In the genomic region with DNA sequence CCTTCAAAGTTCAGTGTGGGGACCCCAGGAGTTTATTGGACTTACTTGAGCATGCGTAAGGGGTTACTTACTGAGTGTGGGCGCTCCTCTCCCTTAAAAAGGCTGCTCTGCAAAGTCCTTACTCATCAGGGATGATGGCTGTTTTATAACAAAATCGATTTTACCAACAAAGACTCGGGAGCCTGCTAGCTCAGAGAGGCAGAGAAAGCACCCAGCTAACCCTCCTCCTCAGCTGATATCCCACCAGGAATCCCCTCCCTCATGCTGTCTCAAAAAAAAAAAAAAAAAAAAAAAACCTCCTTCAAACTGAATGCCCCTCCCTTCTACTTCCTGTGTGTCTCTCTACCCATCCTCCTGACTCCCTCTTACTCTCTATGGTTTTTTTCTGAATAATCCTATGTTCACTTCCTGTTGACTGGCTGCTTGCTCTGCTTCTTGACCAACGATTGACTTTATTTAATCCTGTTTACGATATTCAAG, we compare ENCODE assay signal across 2 mouse cellular contexts.
TF ChIP-seq lines count a peak whose summit lies in the region.

No protein-coding gene starts in this region.

TF ChIP-seq in CH12.LX, 34 proteins besides CTCF, POLR2A, EP300 and RAD21 (continued from another document):
- TF ChIP-seq NELFE (IDR thresholded peaks at IDR 0.05; ENCODE audit: low read depth, low read length) (no peak), SMC3 (IDR thresholded peaks at IDR 0.05; ENCODE audit: low read depth, low read length) (no peak), NRF1 (IDR thresholded peaks at IDR 0.05; ENCODE audit: low read depth, low read length) (peak; percentile 63), MAX (IDR thresholded peaks at IDR 0.05; ENCODE audit: low read length) (peak; percentile 21; the same call in 1 of the 2 replicates), ZMIZ1 (IDR thresholded peaks at IDR 0.05; ENCODE audit: low read depth, low read length) (no peak), ZNF384 (IDR thresholded peaks at IDR 0.05; ENCODE audit: low read depth, low read length) (peak; percentile 99), ZKSCAN1 (IDR thresholded peaks at IDR 0.05; ENCODE audit: borderline replicate concordance, low read depth, low read length) (no peak), MXI1 (IDR thresholded peaks at IDR 0.05; ENCODE audit: low read depth, low read length) (0 out of 2 replicates have a peak, but pooled peaks have one; percentile 44), E2F4 (IDR thresholded peaks at IDR 0.05; ENCODE audit: insufficient replicate concordance, low read depth, low read length) (no peak), MAFK (IDR thresholded peaks at IDR 0.05; ENCODE audit: insufficient replicate concordance, low read length) (0 out of 2 replicates have a peak, but pooled peaks have one; percentile 42), TCF12 (IDR thresholded peaks at IDR 0.05; ENCODE audit: low read depth, low read length) (peak; percentile 73), ELF1 (IDR thresholded peaks at IDR 0.05; ENCODE audit: low read depth, low read length) (peak; percentile 71), TBP (conservative IDR thresholded peaks at IDR 0.05; ENCODE audit: low read depth, low read length) (peak; percentile 72), MYC (IDR thresholded peaks at IDR 0.05; ENCODE audit: low read depth, low read length) (peak; percentile 78), BHLHE40 (IDR thresholded peaks at IDR 0.05; ENCODE audit: low read depth, low read length) (0 out of 2 replicates have a peak, but pooled peaks have one; percentile 21), CHD1 (IDR thresholded peaks at IDR 0.05; ENCODE audit: low read depth, low read length) (no peak), KAT2A (IDR thresholded peaks at IDR 0.05; ENCODE audit: insufficient replicate concordance, low read length) (0 out of 2 replicates have a peak, but pooled peaks have one; percentile 55)
TF ChIP-seq in CH12.LX: peak in this region for 15.

TF ChIP-seq in MEL, 35 proteins besides CTCF, POLR2A, EP300 and RAD21 (continued from another document):
- TF ChIP-seq CHD2 (IDR thresholded peaks at IDR 0.05; ENCODE audit: low read length): no peak
- 0 out of 2 replicates have a peak, but pooled peaks have one; percentile 16 for TF ChIP-seq CHD1 (IDR thresholded peaks at IDR 0.05; ENCODE audit: low read depth, low read length)
- no peak for TF ChIP-seq MYB (IDR thresholded peaks at IDR 0.05; ENCODE audit: low read depth, low read length)
- TF ChIP-seq MAZ (IDR thresholded peaks at IDR 0.05; ENCODE audit: low read depth, low read length): peak; percentile 87
- no peak for TF ChIP-seq RCOR1 (IDR thresholded peaks at IDR 0.05; ENCODE audit: low read depth, low read length)
- TF ChIP-seq GATA1 (IDR thresholded peaks at IDR 0.05; ENCODE audit: low read depth, low read length): 0 out of 2 replicates have a peak, but pooled peaks have one; percentile 9
- peak; percentile 54 for TF ChIP-seq MAX (IDR thresholded peaks at IDR 0.05; ENCODE audit: low read length)
- peak; percentile 83 for TF ChIP-seq NRF1 (IDR thresholded peaks at IDR 0.05; ENCODE audit: insufficient read depth, low read depth, low read length, poor library complexity, severe bottlenecking)
- TF ChIP-seq JUND (IDR thresholded peaks at IDR 0.05; ENCODE audit: low read depth, low read length): no peak
- TF ChIP-seq ZC3H11A (IDR thresholded peaks at IDR 0.05; ENCODE audit: low read depth, low read length): no peak
- TF ChIP-seq HCFC1 (IDR thresholded peaks at IDR 0.05; ENCODE audit: low read depth, low read length): peak; percentile 90
- TF ChIP-seq POLR2AphosphoS5 (IDR thresholded peaks at IDR 0.05; ENCODE audit: borderline replicate concordance, low read depth, low read length): no peak
- peak; percentile 93 for TF ChIP-seq TBP (IDR thresholded peaks at IDR 0.05; ENCODE audit: low read depth, low read length)
- TF ChIP-seq NELFE (IDR thresholded peaks at IDR 0.05; ENCODE audit: low read depth, low read length): peak; percentile 77; the same call in 1 of the 2 replicates
- peak; percentile 54; the same call in 1 of the 2 replicates for TF ChIP-seq KAT2A (conservative IDR thresholded peaks at IDR 0.05; ENCODE audit: low read depth, low read length)
- no peak for TF ChIP-seq UBTF (IDR thresholded peaks at IDR 0.05; ENCODE audit: borderline replicate concordance, insufficient read depth, low read depth, low read length)
- TF ChIP-seq MAFK (IDR thresholded peaks at IDR 0.05; ENCODE audit: borderline replicate concordance, low read depth, low read length): no peak
- peak; percentile 99 for TF ChIP-seq ZNF384 (IDR thresholded peaks at IDR 0.05; ENCODE audit: low read depth, low read length)
- no peak for TF ChIP-seq GABPA (IDR thresholded peaks at IDR 0.05; ENCODE audit: low read depth, low read length)
- peak; percentile 79; the same call in 1 of the 2 replicates for TF ChIP-seq ZMIZ1 (IDR thresholded peaks at IDR 0.05; ENCODE audit: low read depth, low read length)
- TF ChIP-seq ZKSCAN1 (IDR thresholded peaks at IDR 0.05; ENCODE audit: low read depth, low read length): peak; percentile 68; the same call in 1 of the 2 replicates
- TF ChIP-seq POLR2AphosphoS2 (IDR thresholded peaks at IDR 0.05; ENCODE audit: low read length): peak; percentile 68; the same call in 1 of the 2 replicates
- peak; percentile 97 for TF ChIP-seq MYC (IDR thresholded peaks at IDR 0.05; ENCODE audit: low read depth, low read length)
- TF ChIP-seq USF1 (IDR thresholded peaks at IDR 0.05; ENCODE audit: low read depth, low read length): 0 out of 2 replicates have a peak, but pooled peaks have one; percentile 33
- peak; percentile 59 for TF ChIP-seq BHLHE40 (IDR thresholded peaks at IDR 0.05; ENCODE audit: borderline replicate concordance, low read depth, low read length)
